Mouse (Mus musculus): Measurements from ENCODE around the gene Zp1. TPM values are rescaled to one million over a fixed set of nuclear protein-coding genes. Genes with fewer than 3 reads are reported as not detected.

The Zp1 gene
- total RNA-seq, 2 experiments from 2014 or later = not detected

DNA sequence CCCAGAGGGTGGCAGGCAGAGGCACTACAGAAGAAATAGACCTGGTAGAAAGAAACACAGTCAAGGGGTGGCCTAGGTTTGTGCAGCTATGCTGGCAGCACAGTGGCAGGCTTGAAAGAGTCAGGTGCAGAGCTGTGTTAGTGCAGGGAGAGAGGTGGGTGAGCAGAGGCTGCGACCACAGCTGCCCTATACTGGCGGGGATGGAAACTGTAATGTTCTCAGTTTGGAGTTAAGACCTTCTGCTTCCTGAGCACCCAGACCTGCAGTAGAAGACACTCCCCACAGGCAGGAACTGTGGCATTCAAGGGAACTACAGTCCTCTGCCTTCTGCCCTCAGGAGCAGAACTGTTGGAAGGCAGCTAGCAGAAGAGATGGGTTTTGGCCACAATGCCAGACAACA is 5.6 kb downstream of the Zp1 start:
- Histone ChIP-seq H3K4me3 (no peak overlapping the region), H3K27ac (no peak overlapping the region)
- TF ChIP-seq CTCF (conservative IDR thresholded peaks at IDR 0.05) = no peak
- no peak for DNase-seq (ENCODE audit: low spot score in 2 of 2)

DNA sequence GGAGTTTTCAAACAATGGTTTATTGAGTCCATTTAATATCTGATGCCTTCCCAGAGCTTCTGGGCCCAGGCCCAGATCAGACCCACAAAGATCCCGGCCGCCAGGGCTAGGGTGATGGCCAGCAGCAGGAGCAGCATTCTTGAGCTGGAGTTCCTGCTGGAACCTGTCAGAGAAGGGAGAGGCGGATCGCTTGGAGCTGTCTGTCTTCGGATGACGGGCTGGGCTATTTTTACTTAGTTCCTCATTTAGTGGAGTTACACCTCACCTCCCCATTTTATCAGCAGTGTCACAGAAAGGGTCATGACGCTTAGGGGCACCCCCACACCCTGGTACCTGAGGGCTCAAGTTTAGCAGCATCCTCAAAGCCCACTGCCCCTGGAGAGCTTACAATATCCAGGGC is 6.1 kb downstream of the Zp1 start:
- DNase-seq (ENCODE audit: low spot score in 2 of 2) = no peak
- Histone ChIP-seq H3K4me3 (no peak overlapping the region), H3K27ac (no peak overlapping the region)
- no peak for TF ChIP-seq CTCF (conservative IDR thresholded peaks at IDR 0.05)

DNA sequence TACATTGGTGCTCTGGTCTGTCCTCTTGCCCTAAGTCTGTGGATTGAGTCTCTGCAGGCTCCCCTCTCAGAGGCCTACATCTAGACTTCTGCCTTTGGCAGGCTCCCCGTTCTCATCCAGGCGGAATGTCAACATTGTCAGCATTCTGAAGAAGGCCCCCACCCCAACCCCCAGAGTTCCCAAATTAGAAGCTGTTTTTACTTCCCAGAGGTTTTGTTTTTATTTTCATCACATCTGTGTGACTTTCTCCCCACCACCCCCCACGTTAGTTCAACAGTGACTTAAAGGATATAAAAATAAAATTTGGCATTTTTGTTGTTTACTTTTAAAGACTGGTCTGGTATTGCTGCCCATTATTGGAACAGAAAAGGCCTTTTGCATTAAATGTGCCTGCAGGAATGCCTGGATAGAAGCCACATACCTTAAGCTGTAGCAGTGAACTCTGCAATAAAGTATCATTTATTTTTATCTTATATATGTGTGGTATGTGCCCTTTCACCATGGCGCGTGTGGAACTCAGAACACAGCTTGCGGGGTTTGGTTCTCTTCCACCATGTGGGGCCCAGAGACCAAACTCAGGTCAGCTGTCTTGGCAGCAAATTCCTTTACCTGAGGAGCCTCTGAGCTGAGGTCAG is 11.2 kb downstream of the Zp1 start:
- no peak overlapping the region for H3K27ac ChIP-seq

DNA sequence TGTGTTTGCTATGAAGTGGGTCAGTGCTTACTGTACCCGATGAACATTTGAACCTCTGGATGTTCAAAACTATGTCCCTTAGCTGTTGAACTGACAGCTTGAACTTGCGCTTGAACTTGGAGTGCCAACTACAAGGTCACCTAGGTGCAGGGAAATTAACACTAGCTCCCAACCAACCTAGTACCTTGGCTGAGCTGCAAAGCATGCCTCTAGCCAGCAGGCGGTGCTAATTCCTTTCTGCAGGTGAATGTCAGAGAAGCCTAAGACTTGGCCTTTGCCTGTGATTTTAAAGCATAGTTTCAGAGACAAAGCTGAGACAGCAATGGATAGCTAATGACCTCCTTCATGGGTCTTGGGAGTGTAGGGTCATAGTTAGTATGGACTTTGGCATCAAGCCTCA is 12.5 kb downstream of the Zp1 start:
- peak; percentile 89 for TF ChIP-seq CTCF (conservative IDR thresholded peaks at IDR 0.05)
- H3K27ac ChIP-seq = no peak overlapping the region

More for the DNA sequence above, 11.2 kb downstream of the Zp1 start:
- H3K4me3 ChIP-seq = no peak overlapping the region
- TF ChIP-seq CTCF (conservative IDR thresholded peaks at IDR 0.05) = no peak
- DNase-seq (ENCODE audit: low spot score in 2 of 2) = no peak

DNA sequence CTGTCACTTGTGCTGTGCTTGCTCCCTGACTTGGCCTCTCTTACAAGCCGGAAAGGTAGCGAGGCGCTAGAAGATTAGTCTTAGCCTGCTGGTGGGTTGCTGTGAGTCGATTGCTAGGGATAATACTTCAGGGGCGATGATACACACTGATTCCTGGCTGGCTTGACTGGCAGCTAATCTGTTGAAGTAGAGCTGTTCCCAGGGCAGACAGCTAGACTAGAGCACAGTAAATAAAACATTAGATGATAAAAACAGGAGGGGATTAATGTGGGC is 14.8 kb downstream of the Zp1 start:
- TF ChIP-seq CTCF (conservative IDR thresholded peaks at IDR 0.05) = no peak
- no peak overlapping the region; the same call in 1 of the 2 replicates for H3K4me3 ChIP-seq
- DNase-seq (ENCODE audit: low spot score in 2 of 2) = no peak
- peak overlapping the region; percentile 86 for H3K27ac ChIP-seq

More for the DNA sequence above, 12.5 kb downstream of the Zp1 start:
- H3K4me3 ChIP-seq = no peak overlapping the region
- peak; percentile 34 to 63 for DNase-seq (ENCODE audit: low spot score in 2 of 2)

DNA sequence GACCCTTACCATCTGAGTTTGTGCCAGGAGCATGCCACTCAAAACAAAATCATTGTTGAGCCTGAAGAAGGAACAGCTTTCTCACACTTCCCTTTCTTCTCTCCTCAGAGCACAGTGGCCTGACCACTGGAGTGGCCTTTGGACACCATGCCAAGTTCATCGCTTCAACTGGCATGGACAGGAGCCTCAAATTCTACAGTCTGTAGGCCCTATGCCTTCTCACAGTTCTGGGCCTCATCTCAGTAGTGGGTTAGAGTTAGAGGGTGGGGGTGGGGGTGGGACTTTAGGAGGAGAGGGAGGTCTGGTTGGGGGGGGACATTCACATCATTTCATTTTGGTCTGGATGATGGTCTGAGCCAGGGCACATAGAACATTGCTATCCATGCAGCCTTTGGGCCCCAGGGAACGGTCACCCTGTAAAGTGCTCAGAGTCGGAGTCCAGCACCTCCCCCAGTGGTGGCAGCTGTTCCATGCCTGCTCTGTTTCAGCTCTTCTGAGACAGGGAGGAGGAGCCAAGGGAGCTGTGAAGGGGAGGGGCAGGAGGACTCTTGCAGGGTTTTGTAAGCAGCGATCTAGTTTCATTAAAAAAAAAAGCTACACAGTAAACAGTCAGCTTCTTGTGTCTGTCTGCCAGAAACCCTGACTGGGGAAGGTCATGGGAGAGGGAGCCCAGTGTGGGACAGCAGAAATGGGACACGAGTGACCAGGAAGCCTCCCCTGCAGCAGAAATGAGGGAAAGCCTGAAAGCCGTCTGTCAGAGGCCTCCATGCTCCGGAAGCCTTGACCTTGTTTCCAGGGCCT is 15.3 kb downstream of the Zp1 start:
- TF ChIP-seq CTCF (conservative IDR thresholded peaks at IDR 0.05) = peak; percentile 43
- Histone ChIP-seq H3K27ac (peak overlapping the region; percentile 86), H3K4me3 (no peak overlapping the region; the same call in 1 of the 2 replicates)
- peak; percentile 55 to 75 for DNase-seq (ENCODE audit: low spot score in 2 of 2)

DNA sequence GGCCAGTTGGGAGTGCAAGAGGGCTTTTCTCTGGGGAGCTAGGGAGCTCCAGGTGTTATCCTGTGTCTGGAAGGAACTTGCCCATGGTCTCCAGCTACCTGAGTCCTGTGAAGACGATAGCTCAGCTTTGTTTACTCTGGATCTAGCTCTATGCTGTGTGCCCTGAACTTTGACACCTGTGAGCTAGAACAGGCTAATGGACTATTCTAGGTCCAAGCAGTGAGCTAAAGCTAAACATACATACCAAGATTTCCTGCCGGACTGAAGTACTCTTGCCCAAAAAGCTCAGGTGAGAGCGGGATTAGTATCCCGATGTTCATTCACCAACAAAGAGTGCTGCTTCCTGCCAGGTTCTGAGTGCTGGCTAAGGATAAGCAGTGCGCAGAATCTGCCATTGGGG is 15.9 kb downstream of the Zp1 start:
- no peak for DNase-seq (ENCODE audit: low spot score in 2 of 2)
- H3K27ac ChIP-seq = peak overlapping the region; percentile 86
- TF ChIP-seq CTCF (conservative IDR thresholded peaks at IDR 0.05) = no peak
- no peak overlapping the region for H3K4me3 ChIP-seq

DNA sequence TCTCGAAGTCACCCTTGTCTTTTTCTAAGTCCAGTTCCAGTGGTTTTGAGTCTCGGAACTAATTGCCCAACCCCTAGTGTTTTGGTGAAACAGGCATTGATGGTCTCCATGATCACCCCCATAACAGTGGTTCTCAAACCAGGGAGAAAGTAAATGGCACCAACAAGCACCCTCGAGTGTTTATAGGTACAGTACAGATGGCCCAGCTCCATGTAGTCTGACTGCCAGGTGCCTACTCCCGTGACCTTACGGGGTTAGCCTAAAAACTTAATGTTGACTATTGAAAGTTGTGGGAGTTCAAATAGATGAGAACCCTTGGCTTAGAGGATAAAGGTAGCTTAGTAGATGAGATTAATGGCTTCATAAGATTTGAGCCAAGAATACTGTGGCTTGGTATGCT is 19.4 kb downstream of the Zp1 start:
- DNase-seq (ENCODE audit: low spot score in 2 of 2) = no peak
- H3K27ac ChIP-seq = no peak overlapping the region
- no peak for TF ChIP-seq CTCF (conservative IDR thresholded peaks at IDR 0.05)
- no peak overlapping the region for H3K4me3 ChIP-seq

DNA sequence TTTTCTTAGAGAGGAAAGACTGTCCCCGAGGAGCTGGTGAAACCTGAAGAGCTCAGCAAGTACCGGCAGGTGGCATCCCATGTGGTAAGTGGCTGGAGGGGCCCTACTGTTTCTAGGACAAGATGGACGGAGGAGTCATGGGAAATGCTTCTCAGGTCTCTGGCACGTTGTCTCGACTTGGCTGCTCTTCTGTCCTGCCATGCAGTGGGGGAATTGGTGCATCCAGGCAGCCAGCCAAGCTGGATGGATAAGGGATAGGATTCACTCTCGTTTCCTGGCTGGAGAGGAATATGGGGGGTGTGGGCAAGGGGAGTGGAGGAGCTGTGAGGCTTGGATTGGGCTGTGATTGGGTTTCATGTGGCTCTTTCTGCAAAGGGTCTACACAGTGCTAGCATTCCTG is 20.1 kb downstream of the Zp1 start:
- no peak overlapping the region for H3K27ac ChIP-seq
- H3K4me3 ChIP-seq = no peak overlapping the region
- no peak for DNase-seq (ENCODE audit: low spot score in 2 of 2)
- TF ChIP-seq CTCF (conservative IDR thresholded peaks at IDR 0.05) = no peak

DNA sequence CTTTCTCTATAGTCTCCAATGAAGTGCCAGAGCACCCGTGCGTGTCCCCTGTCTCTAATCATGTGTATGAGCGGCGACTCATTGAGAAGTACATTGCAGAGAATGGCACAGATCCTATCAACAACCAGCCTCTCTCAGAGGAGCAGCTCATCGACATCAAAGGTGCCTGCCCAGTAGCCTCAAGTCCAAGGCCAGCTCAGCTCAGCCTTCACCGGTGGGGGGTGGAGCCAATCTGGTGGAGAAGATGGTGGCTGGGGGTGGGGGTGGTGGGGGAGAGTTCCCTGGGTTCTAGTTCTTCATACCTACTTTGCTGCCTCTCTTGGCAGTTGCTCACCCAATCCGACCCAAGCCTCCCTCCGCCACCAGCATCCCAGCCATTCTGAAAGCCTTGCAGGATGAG is 22.9 kb downstream of the Zp1 start:
- TF ChIP-seq CTCF (conservative IDR thresholded peaks at IDR 0.05) = no peak
- no peak for DNase-seq (ENCODE audit: low spot score in 2 of 2)
- H3K4me3 ChIP-seq = no peak overlapping the region
- no peak overlapping the region for H3K27ac ChIP-seq

DNA sequence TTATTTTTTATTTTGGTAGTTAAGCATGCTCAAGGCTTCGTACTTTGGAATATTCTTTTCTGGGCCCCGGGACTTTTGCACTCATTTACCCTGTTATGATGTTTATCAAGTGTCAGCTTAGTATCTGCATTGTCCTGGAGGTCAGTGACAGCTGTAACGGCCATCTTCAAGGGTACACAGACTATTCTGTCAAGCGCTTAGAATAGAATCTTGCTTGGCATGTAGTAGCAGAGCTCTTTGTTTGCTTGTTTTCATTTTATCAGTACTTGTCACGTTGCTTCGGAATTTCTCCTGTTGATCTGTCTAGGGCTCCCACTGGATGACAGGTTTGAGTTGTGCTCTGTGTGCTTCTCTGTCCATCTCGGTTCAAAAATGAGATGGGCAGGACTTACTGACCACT is 23.6 kb downstream of the Zp1 start:
- TF ChIP-seq CTCF (conservative IDR thresholded peaks at IDR 0.05) = no peak
- peak overlapping the region; percentile 87 for H3K4me3 ChIP-seq
- H3K27ac ChIP-seq = peak overlapping the region; percentile 91; the same call in 1 of the 2 replicates
- no peak for DNase-seq (ENCODE audit: low spot score in 2 of 2)

DNA sequence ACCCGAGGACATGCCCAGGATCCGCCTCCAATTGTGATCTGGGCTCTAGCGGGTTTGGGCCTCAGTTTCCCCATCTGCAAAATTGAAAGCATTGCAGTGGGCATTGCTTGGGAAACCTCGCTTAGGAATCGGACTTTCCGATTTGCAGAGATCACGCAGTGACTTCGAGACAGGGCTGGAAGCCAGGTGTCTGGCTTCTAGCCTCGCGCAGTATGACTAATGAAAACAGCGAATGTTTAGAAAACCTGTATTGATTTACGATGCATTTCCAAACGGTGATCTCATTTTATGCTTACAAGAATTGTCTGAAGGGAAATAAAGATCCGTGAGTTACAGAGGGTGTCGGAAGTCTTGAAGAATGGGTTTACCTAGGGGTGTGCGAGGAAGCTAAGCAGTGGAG is 24.7 kb downstream of the Zp1 start:
- DNase-seq (ENCODE audit: low spot score in 2 of 2) = no peak
- TF ChIP-seq CTCF (conservative IDR thresholded peaks at IDR 0.05) = no peak
- H3K27ac ChIP-seq = peak overlapping the region; percentile 91
- peak overlapping the region; percentile 87 for H3K4me3 ChIP-seq

DNA sequence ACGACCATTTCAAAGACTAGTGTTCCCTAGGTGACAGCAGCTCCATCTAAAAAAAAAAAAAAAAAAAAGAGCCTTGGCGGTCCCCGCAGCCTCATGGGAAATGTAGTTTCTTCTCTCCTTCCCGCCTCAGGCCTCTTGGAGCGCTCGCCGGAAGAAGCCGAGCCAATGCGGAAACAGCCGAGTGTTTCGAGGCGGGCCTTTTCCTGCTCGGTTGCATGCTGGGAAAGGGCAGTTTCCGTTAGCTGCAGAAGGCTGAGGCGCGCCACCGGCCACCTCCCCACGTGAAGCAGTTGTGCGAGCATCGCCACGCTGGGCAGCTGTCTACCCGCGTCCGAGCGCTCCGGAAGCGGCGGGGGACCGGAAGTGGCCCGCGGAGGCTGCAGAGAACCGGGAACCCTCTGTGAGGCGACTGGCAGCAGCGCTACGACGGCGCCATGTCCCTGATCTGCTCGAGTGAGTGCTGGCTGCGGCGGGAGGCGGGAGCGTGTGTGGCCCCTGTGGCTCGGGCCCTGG is 25.4 kb downstream of the Zp1 start, which contains the start of gene Prpf19:
TSS of gene Prpf19 (plus strand) at position 216 of the 513 bp plus-strand sequence.
- Histone ChIP-seq H3K4me3 (peak within 1 kb of the TSS; percentile 87), H3K27ac (peak within 1 kb of the TSS; percentile 91)
- DNase-seq (ENCODE audit: low spot score in 2 of 2) = peak; percentile 98 to 99
- peak; percentile 51 for TF ChIP-seq CTCF (conservative IDR thresholded peaks at IDR 0.05)

DNA sequence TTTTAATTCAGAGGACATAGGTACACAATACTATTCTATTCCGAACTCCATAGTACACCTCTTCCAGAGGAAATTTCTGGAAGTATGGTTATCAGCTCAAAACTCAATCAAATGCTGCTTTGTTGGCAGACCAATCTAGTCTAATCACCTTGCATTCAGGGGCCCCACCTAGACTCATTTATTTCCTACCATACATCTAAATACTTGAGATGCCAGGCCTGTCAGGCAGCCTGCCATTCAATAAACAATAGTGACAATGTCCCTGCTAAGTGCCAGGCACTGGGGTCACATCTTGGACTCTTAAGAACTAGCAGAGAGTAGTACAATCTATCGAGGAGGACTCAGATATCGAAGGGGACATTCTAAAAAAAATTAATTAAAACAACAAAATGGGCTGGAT is 28.2 kb downstream of the Zp1 start:
- Histone ChIP-seq H3K27ac (no peak overlapping the region), H3K4me3 (no peak overlapping the region)
- TF ChIP-seq CTCF (conservative IDR thresholded peaks at IDR 0.05) = no peak
- DNase-seq (ENCODE audit: low spot score in 2 of 2) = no peak
